Mouse (Mus musculus) spleen, adult 2 months (tissue): Measurements from ENCODE around the gene Sertad2. TPM values are rescaled to one million over a fixed set of nuclear protein-coding genes. Genes with fewer than 3 reads are reported as not detected.

Experiments used
- DNase-seq, 2 experiments: peaks; one replicate each; pipeline versions ENCODE4 v3.0.0 to v3.0.0-alpha.2; 2012 to 2021; ENCODE audit warnings: low spot score in 2 of 2, low read depth in 1 of 2
- H3K27ac ChIP-seq: fragments of 200-500 bp; 2 replicates; pipeline ENCODE4 v1.5.1; 2012; ENCODE audit warnings: low read length, inconsistent platforms; ENCODE audit not compliant: insufficient read depth
- H3K27me3 ChIP-seq: fragments of 200-500 bp; 2 replicates; pipeline ENCODE4 v1.6.1; 2012; ENCODE audit warnings: mild to moderate bottlenecking, moderate library complexity, low read length, inconsistent platforms; ENCODE audit not compliant: control insufficient read depth, insufficient read depth
- H3K36me3 ChIP-seq: fragments of 200-500 bp; 2 replicates; pipeline ENCODE4 v1.6.1; 2012; ENCODE audit warnings: mild to moderate bottlenecking, low read length, inconsistent platforms; ENCODE audit not compliant: control insufficient read depth, insufficient read depth
- H3K4me1 ChIP-seq: fragments of 200-500 bp; 2 replicates; pipeline ENCODE4 v1.6.1; 2011; ENCODE audit warnings: inconsistent platforms; ENCODE audit not compliant: control insufficient read depth, insufficient read depth, insufficient read length
- H3K4me3 ChIP-seq: fragments of 200-500 bp; 2 replicates; pipeline ENCODE4 v1.5.1; 2011; ENCODE audit warnings: mild to moderate bottlenecking, inconsistent platforms; ENCODE audit not compliant: insufficient read depth, insufficient read length; ENCODE audit errors: extremely low read depth
- CTCF ChIP-seq: fragments of 200-500 bp; IDR thresholded peaks from 2 replicates; pipeline ENCODE4 v1.5.1; 2011; ENCODE audit warnings: mild to moderate bottlenecking, inconsistent platforms; ENCODE audit not compliant: insufficient read depth, insufficient read length, insufficient replicate concordance; ENCODE audit errors: extremely low read depth
- POLR2A ChIP-seq: fragments of 200-500 bp; IDR thresholded peaks from 2 replicates; pipeline ENCODE4 v1.6.1; 2011; ENCODE audit warnings: low read depth, low read length, inconsistent platforms
- WGBS: fragments of 180-500 bp; shearing (Covaris S2); methylation state at CpG from one replicate; pipeline ENCODE4 v1.1.7; 2018; 5-methylcytosine and 5-hydroxymethylcytosine counted together
- polyA plus RNA-seq: library from polyadenylated mRNA; depleted of rRNA; stranded (reverse); fragments of >200 nt; gene quantifications from 2 replicates; pipeline ENCODE4 v1.2.3, GENCODE M21; 2012

Gene Sertad2
- polyA plus RNA-seq, 1 experiment: 22.3 TPM

DNA sequence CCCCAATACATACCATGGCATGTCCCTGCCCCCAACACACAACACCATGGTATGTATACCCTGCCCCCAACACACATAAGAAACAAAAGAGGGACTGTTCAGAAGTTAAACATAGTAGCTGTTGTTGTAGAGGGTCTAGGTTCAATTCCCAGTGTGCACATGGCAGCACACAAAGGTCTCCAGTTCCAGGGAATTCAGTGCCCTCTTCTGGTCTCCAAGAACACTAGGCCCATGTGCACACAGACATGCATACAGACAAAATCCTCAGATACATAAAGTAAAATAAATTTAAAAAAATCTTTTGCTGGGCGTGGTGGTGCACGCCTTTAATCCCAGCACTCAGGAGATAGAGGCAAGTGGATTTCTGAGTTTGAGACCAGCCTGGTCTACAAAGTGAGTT is 39.7 kb downstream of the Sertad2 start:
- no peak for DNase-seq
- Histone ChIP-seq H3K27ac (no peak overlapping the region), H3K36me3 (no peaks in the 10 kb centered on the region), H3K27me3 (no peaks in the 10 kb centered on the region), H3K4me3 (no peak overlapping the region), H3K4me1 (no peaks in the 10 kb centered on the region)
- 93% methylated on average over 2 of the region's 2 CpGs for WGBS
- TF ChIP-seq POLR2A (no peak), CTCF (no peak)

DNA sequence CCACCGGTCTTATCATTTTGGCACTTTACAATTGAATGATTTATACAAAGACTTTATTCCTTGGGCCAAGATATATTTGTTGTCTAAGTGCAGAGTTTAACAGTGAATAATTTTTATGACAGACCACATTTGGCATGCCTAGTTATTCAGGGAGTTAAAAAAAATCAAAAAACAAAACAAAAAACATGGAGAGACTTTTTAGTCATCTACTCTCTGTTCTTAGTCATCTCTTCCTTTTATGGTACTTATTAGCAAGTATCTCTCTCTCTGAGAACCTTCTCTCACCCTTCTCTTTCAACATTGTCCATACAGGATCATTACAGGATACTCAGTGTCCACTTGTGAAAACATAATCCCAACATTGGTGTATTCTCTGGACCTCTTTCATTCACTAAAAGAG is 42.2 kb downstream of the Sertad2 start:
- WGBS: 81% methylated on average over 1 of the region's 1 CpGs
- Histone ChIP-seq H3K27ac (no peak overlapping the region), H3K4me1 (no peaks in the 10 kb centered on the region), H3K36me3 (no peaks in the 10 kb centered on the region), H3K27me3 (no peaks in the 10 kb centered on the region), H3K4me3 (no peak overlapping the region)
- TF ChIP-seq CTCF (no peak), POLR2A (no peak)
- no peak for DNase-seq

DNA sequence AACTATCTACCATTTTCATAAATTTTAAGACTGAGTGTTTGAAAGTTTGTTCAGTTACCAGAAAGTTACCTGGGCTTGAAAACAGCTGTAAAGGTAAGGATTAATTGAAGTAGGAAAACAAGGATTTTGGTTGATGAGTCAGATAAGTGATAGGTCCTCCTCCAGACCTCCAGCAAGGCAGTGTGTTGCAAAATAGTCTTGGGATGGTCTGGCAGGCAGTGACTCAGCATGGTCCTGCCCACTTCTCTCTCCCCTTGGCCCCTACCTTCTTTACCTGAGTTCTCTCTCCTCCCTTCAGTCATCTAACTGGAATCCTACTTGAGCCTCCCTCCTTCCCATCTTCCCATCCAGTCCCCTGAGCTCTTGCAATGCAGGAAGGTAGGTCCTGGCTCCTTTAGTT is 43.1 kb downstream of the Sertad2 start:
- H3K27me3 ChIP-seq: no peaks in the 10 kb centered on the region
- no peak for TF ChIP-seq CTCF
- TF ChIP-seq POLR2A: no peak
- no peak overlapping the region for H3K27ac ChIP-seq
- H3K4me3 ChIP-seq: no peak overlapping the region
- no peaks in the 10 kb centered on the region for H3K36me3 ChIP-seq
- H3K4me1 ChIP-seq: no peaks in the 10 kb centered on the region
- DNase-seq: no peak

DNA sequence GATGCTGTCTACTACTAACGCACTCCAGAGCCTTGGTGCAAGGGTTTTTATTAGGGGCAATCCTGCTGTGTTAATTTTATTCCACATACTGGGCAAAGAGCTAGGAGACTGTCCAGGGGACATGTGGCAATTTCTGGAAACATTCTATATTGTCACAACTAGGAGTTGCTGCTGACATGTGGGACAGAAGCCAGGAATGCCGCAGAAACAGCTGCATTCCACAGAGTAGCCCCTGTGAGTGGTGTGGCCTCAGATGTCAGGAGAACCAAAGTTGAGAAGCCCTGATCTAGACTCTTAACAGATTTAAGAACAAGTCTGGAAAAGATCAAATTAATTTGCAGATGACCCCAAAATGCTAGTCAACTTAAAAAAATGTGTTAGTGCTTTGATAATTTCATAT is 46.3 kb downstream of the Sertad2 start:
- H3K27ac ChIP-seq: no peak overlapping the region
- DNase-seq: no peak
- no peaks in the 10 kb centered on the region for H3K4me1 ChIP-seq
- 91% methylated on average over 2 of the region's 2 CpGs for WGBS
- H3K27me3 ChIP-seq: no peaks in the 10 kb centered on the region
- no peak overlapping the region for H3K4me3 ChIP-seq
- TF ChIP-seq CTCF (no peak), POLR2A (no peak)
- H3K36me3 ChIP-seq: no peaks in the 10 kb centered on the region

DNA sequence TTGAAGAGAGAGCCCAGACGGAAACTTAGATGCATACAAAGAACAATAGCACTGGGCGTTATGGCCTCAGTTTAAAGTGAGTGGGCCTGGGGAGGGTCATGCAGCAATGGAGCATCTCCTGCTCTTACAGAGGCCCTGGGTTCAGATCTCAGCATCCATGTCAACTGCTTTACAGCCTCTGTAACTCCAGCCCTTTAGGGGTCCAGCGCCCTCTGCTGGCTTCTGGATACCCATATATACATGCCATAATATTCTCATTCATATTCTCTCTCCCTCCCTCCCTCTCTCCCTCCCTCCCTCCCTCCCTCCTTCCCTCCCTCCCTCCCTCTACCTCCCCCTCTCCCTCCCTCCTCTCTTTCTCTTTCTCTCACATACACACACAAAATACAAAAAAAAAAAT is 49.0 kb downstream of the Sertad2 start:
- peak in 1 of 2 experiments; percentile 30 for DNase-seq
- H3K27ac ChIP-seq: no peak overlapping the region
- H3K4me3 ChIP-seq: no peak overlapping the region
- WGBS: 79% methylated on average over 3 of the region's 3 CpGs
- no peaks in the 10 kb centered on the region for H3K4me1 ChIP-seq
- no peak for TF ChIP-seq POLR2A
- no peak for TF ChIP-seq CTCF
- no peaks in the 10 kb centered on the region for H3K27me3 ChIP-seq
- no peaks in the 10 kb centered on the region for H3K36me3 ChIP-seq

DNA sequence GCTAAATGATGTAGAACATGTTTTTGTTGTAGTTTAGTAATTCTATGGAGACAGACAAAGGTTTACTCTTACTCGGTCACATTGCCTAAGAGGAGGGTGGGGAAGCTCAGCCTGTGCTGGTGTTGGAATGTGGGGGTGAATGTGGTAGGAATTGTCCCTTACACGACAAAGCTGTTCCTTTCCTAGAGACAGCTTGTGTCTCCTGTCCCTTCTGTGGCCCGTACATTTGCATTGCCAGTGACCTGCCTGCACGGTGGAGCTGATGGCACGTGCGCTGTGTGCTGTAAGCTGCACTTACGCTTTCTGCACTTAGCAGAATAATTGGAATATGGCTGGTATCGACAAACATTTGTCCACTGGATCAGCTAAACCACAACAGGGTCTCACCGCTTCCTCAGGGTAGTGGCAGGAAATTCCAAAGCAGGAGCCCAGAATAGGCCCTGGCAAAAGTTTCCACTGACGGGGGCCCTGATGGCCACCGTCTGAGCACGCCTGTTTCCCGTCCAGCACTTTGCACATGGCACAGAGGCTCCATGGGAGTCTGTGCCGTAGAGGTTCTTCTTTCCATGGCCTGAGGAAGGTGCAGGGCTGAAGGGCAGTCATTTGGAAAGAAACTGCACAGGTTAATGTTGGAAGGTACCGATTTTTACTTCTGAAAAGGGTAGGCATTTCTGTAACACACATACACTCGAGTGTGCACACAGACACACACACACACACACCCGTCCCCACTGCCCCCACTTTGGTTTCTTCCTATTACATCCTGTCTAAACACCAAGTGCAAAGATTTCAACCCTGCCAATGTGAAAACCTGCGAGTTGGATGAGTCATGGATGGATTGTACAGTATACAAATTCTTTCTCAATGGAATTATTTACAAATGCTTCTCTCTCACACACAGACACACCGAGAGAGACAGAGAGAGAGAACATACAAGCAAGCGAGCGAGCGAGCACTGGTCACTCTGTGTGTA is 51.5 kb downstream of the Sertad2 start:
- no peaks in the 10 kb centered on the region for H3K27me3 ChIP-seq
- no peaks in the 10 kb centered on the region for H3K36me3 ChIP-seq
- no peak for DNase-seq
- no peak overlapping the region for H3K27ac ChIP-seq
- no peak for TF ChIP-seq CTCF
- no peak for TF ChIP-seq POLR2A
- H3K4me1 ChIP-seq: no peaks in the 10 kb centered on the region
- no peak overlapping the region for H3K4me3 ChIP-seq
- WGBS: 76% methylated on average over 22 of the region's 22 CpGs
